Mouse (Mus musculus): ENCODE measurements around the gene Cdc42se1. TPM values are rescaled to one million over a fixed set of nuclear protein-coding genes. Genes with fewer than 3 reads are reported as not detected.

Gene Cdc42se1
- polyA plus RNA-seq, 1 experiment from 2014 or later, result 104 TPM

GRCm38 (mm10) chr3:95261975-95262374 lies 33.4 kb downstream of the Cdc42se1 start:
- no peak for ATAC-seq

DNA sequence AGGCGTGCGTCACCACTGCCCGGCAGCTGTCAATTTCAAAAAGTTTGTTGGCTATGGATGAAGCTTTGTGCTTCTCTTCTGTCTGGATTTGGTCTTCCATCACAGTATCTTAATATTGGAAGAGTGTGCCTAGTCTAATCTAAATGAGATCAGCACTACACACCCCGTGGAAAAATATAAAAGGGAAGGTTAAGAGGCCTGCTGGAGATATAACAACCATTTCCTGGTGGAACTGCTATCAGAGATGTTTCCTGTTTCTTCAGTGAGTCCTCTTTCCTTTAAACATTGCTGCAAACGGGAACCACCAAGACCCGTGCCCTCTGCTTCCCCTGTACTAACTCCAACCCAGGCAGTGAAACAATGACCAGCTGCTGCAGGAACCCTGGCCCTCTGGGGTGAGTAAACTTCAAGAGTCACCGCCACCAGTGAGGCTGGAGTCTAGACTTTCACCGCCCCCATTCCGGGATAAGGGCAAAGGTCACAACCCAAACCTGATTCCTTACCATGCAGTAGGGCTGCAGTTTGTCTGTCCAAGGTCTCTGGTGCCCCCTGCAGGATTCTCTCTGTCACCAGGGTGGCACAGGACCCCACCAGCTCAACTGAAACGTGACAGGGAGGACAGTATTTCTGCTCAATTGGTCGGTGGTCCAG lies 34.7 kb downstream of the Cdc42se1 start:
- no peak overlapping the region for H3K27ac ChIP-seq (ENCODE audit: low read length)
- H3K36me3 ChIP-seq (ENCODE audit: insufficient read depth, low read length), result peaks cover 29% of the 10 kb centered on the region
- peak; percentile 81 for ATAC-seq
- TF ChIP-seq EP300 (IDR thresholded peaks at IDR 0.05) (no peak), CTCF (IDR thresholded peaks at IDR 0.05) (peak; percentile 86)
- no peaks in the 10 kb centered on the region for H3K27me3 ChIP-seq (replicated peaks; ENCODE audit: insufficient read depth, low read length)
- DNase-seq (ENCODE audit: low spot score), result peak; percentile 67
- H3K4me2 ChIP-seq (replicated peaks; ENCODE audit: low read depth, low read length), result no peak overlapping the region
- WGBS, result 43% methylated on average over 11 of the region's 11 CpGs
- H3K9me3 ChIP-seq (ENCODE audit: low read length), result no peaks in the 10 kb centered on the region
- H3K9ac ChIP-seq (replicated peaks; ENCODE audit: low read depth), result no peak overlapping the region
- no peaks in the 10 kb centered on the region for H3K4me1 ChIP-seq (ENCODE audit: insufficient read depth, low read depth, low read length)
- H3K4me3 ChIP-seq (ENCODE audit: low read depth, low read length), result no peak overlapping the region

More at GRCm38 (mm10) chr3:95261975-95262374, 33.4 kb downstream of the Cdc42se1 start:
- Histone ChIP-seq H3K4me1 (ENCODE audit: insufficient read depth, low read depth, low read length) (no peaks in the 10 kb centered on the region), H3K36me3 (ENCODE audit: insufficient read depth, low read length) (peaks cover 32% of the 10 kb centered on the region), H3K9ac (replicated peaks; ENCODE audit: low read depth) (no peak overlapping the region), H3K4me2 (replicated peaks; ENCODE audit: low read depth, low read length) (no peak overlapping the region), H3K9me3 (ENCODE audit: low read length) (no peaks in the 10 kb centered on the region), H3K27ac (ENCODE audit: low read length) (no peak overlapping the region), H3K4me3 (ENCODE audit: low read depth, low read length) (no peak overlapping the region), H3K27me3 (replicated peaks; ENCODE audit: insufficient read depth, low read length) (no peaks in the 10 kb centered on the region)
- 89% methylated on average over 4 of the region's 4 CpGs for WGBS
- TF ChIP-seq EP300 (IDR thresholded peaks at IDR 0.05) (no peak), CTCF (IDR thresholded peaks at IDR 0.05) (no peak)
- no peak for DNase-seq (ENCODE audit: low spot score)

DNA sequence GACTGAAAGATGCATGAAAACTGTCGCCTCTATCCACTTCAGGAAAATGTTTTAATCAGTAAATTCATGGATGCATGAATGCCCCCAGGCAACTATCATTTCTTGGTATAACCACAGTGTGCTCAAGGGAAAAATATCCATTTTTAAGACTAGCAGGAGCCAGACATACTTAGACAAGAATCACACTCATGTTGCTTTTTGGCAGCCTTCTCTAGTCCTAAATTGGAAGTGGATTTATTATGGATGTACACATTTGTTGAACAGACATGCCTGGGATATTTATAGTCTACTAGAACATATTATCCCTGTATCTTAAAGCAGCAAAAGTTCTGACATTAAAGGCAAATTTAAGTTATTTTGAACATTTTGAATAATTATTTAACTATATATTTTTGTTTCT lies 36.2 kb downstream of the Cdc42se1 start:
- Histone ChIP-seq H3K9me3 (ENCODE audit: low read length) (no peaks in the 10 kb centered on the region), H3K27me3 (replicated peaks; ENCODE audit: insufficient read depth, low read length) (no peaks in the 10 kb centered on the region), H3K9ac (replicated peaks; ENCODE audit: low read depth) (no peak overlapping the region), H3K4me3 (ENCODE audit: low read depth, low read length) (no peak overlapping the region), H3K4me1 (ENCODE audit: insufficient read depth, low read depth, low read length) (no peaks in the 10 kb centered on the region), H3K27ac (ENCODE audit: low read length) (no peak overlapping the region), H3K36me3 (ENCODE audit: insufficient read depth, low read length) (peaks cover 23% of the 10 kb centered on the region), H3K4me2 (replicated peaks; ENCODE audit: low read depth, low read length) (no peak overlapping the region)
- ATAC-seq, result no peak
- no peak for TF ChIP-seq CTCF (IDR thresholded peaks at IDR 0.05)
- TF ChIP-seq EP300 (IDR thresholded peaks at IDR 0.05), result no peak
- no peak for DNase-seq (ENCODE audit: low spot score)
- 80% methylated on average over 1 of the region's 1 CpGs for WGBS

- no peak for ATAC-seq
- Histone ChIP-seq H3K9me3 (ENCODE audit: low read length) (no peaks in the 10 kb centered on the region), H3K4me1 (ENCODE audit: insufficient read depth, low read depth, low read length) (no peaks in the 10 kb centered on the region), H3K4me3 (ENCODE audit: low read depth, low read length) (no peak overlapping the region), H3K27ac (ENCODE audit: low read length) (no peak overlapping the region), H3K36me3 (ENCODE audit: insufficient read depth, low read length) (peaks cover 13% of the 10 kb centered on the region), H3K4me2 (replicated peaks; ENCODE audit: low read depth, low read length) (no peak overlapping the region), H3K9ac (replicated peaks; ENCODE audit: low read depth) (no peak overlapping the region), H3K27me3 (replicated peaks; ENCODE audit: insufficient read depth, low read length) (no peaks in the 10 kb centered on the region)
- DNase-seq (ENCODE audit: low spot score), result no peak
- WGBS, result 93% methylated on average over 3 of the region's 3 CpGs
- no peak for TF ChIP-seq EP300 (IDR thresholded peaks at IDR 0.05)
- no peak for TF ChIP-seq CTCF (IDR thresholded peaks at IDR 0.05)
Observed at GRCm38 (mm10) chr3:95266052-95266451, 37.5 kb downstream of the Cdc42se1 start.

- TF ChIP-seq EP300 (IDR thresholded peaks at IDR 0.05) (no peak), CTCF (IDR thresholded peaks at IDR 0.05) (no peak)
- Histone ChIP-seq H3K27me3 (replicated peaks; ENCODE audit: insufficient read depth, low read length) (no peaks in the 10 kb centered on the region), H3K4me2 (replicated peaks; ENCODE audit: low read depth, low read length) (no peak overlapping the region), H3K36me3 (ENCODE audit: insufficient read depth, low read length) (peaks cover 13% of the 10 kb centered on the region), H3K9ac (replicated peaks; ENCODE audit: low read depth) (no peak overlapping the region), H3K4me3 (ENCODE audit: low read depth, low read length) (no peak overlapping the region), H3K27ac (ENCODE audit: low read length) (no peak overlapping the region), H3K4me1 (ENCODE audit: insufficient read depth, low read depth, low read length) (no peaks in the 10 kb centered on the region), H3K9me3 (ENCODE audit: low read length) (no peaks in the 10 kb centered on the region)
- no peak for DNase-seq (ENCODE audit: low spot score)
- no peak for ATAC-seq
Observed at GRCm38 (mm10) chr3:95267855-95268254, 39.3 kb downstream of the Cdc42se1 start.

DNA sequence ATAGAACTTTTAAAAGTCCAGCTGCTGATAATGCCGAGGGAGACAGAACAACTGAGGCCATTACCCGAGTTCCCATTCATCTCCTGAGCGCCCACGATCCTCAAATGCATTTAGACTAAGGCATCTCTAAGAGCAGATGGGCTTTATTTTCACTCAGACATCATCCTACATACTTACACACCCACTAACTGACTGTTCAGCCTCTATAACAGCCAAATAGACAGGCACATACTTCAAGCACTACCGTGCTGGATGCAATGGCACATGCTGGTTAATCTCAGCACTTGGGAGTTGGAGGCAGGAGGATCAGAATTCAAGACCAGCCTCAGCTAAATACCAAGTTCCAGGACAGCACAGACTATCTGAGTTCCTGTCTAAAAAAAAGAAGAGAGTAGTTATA lies 41.3 kb downstream of the Cdc42se1 start:
- Histone ChIP-seq H3K9ac (replicated peaks; ENCODE audit: low read depth) (no peak overlapping the region), H3K4me2 (replicated peaks; ENCODE audit: low read depth, low read length) (no peak overlapping the region), H3K27me3 (replicated peaks; ENCODE audit: insufficient read depth, low read length) (no peaks in the 10 kb centered on the region), H3K27ac (ENCODE audit: low read length) (no peak overlapping the region), H3K4me3 (ENCODE audit: low read depth, low read length) (no peak overlapping the region), H3K9me3 (ENCODE audit: low read length) (no peaks in the 10 kb centered on the region), H3K4me1 (ENCODE audit: insufficient read depth, low read depth, low read length) (no peaks in the 10 kb centered on the region), H3K36me3 (ENCODE audit: insufficient read depth, low read length) (0 out of 2 replicates have a peak, but pooled peaks cover 7% of the 10 kb centered on the region)
- 82% methylated on average over 5 of the region's 5 CpGs for WGBS
- ATAC-seq, result no peak
- TF ChIP-seq CTCF (IDR thresholded peaks at IDR 0.05) (no peak), EP300 (IDR thresholded peaks at IDR 0.05) (no peak)
- DNase-seq (ENCODE audit: low spot score), result no peak

Measured in lung, postnatal 0 days (tissue).